Mouse (Mus musculus): ENCODE results near the gene B230118H07Rik. TPM values are rescaled to one million over a fixed set of nuclear protein-coding genes. Genes with fewer than 3 reads are reported as not detected.

B230118H07Rik gene
- polyA plus RNA-seq, 1 experiment from 2014 or later = 50.3 TPM

DNA sequence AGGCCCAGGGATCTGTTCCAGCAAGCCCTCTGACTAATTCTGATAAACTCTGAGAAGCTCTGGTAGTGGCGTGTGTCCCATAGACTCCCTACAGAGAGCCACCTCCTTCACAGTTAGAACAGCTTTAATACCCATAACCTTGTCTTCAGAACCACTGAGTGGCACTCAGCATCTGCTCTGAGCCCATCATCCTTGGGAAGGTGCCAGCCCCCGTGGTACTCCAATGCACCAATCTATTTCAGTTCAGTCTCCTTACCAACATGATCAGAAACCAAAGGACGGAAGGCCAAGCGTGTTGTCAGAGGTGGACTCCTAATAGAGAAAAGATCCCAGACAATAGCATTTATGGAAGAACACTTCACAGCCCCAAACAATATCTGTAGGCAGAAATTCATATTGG lies 124.2 kb downstream of the B230118H07Rik start:
- Histone ChIP-seq H3K9ac (ENCODE audit: low read length) (no peak overlapping the region), H3K4me3 (replicated peaks; ENCODE audit: low read length) (no peak overlapping the region), H3K36me3 (ENCODE audit: control insufficient read depth, insufficient read depth, low read length) (no peaks in the 10 kb centered on the region), H3K9me3 (replicated peaks; ENCODE audit: control insufficient read depth, low read length) (no peaks in the 10 kb centered on the region), H3K27me3 (ENCODE audit: control insufficient read depth, insufficient read depth, low read length) (no peaks in the 10 kb centered on the region), H3K4me2 (ENCODE audit: low read depth, low read length) (no peak overlapping the region), H3K4me1 (ENCODE audit: control insufficient read depth, insufficient read depth, low read length) (no peaks in the 10 kb centered on the region), H3K27ac (ENCODE audit: low read length) (no peak overlapping the region)
- 85% methylated on average over 4 of the region's 4 CpGs for WGBS
- no peak for ATAC-seq (ENCODE audit: insufficient read depth, low FRiP score)

DNA sequence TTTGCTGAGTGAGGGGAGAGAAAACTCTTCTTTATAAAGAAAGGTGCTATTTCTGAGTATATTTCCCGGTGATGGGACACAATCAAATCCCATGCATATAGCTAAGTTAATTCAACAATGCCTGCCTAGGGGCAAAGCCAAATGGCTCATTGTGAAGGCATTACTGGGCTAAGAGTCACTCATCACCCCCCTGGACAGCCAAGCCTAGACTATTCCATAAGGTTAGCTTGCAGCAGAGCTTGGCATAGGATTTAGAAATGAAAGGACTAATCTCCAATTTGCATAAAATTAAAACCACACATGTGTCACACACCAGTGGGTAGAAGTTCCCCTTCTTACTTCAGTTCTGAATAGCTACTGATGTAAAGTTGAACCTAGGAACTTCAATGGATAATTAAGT lies 128.8 kb downstream of the B230118H07Rik start:
- Histone ChIP-seq H3K4me1 (ENCODE audit: control insufficient read depth, insufficient read depth, low read length) (no peaks in the 10 kb centered on the region), H3K4me3 (replicated peaks; ENCODE audit: low read length) (no peak overlapping the region), H3K9me3 (replicated peaks; ENCODE audit: control insufficient read depth, low read length) (no peaks in the 10 kb centered on the region), H3K27me3 (ENCODE audit: control insufficient read depth, insufficient read depth, low read length) (no peaks in the 10 kb centered on the region), H3K9ac (ENCODE audit: low read length) (no peak overlapping the region), H3K36me3 (ENCODE audit: control insufficient read depth, insufficient read depth, low read length) (no peaks in the 10 kb centered on the region), H3K4me2 (ENCODE audit: low read depth, low read length) (no peak overlapping the region), H3K27ac (ENCODE audit: low read length) (no peak overlapping the region)
- ATAC-seq (ENCODE audit: insufficient read depth, low FRiP score) = no peak
- WGBS = 88% methylated on average over 1 of the region's 1 CpGs

DNA sequence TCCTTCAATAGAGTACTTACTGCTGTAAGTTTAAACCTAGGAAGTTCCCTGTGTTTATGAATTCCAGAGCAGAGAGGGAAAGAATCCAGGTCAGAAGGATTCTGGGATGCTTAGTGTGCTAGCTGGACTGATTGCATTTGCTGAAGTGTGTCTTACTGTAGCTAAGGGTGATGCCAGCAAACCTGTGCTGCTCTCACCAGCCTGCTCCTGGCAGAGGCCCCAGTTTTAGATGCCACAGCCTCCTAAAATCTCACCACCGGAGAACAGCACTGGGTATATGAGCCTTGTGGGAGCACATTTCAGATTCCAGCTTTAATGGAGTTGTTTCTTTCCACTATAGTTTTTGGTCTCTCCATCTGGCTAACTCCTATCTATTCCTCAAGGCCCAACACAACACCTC lies 129.4 kb downstream of the B230118H07Rik start:
- Histone ChIP-seq H3K27me3 (ENCODE audit: control insufficient read depth, insufficient read depth, low read length) (no peaks in the 10 kb centered on the region), H3K4me3 (replicated peaks; ENCODE audit: low read length) (no peak overlapping the region), H3K27ac (ENCODE audit: low read length) (no peak overlapping the region), H3K36me3 (ENCODE audit: control insufficient read depth, insufficient read depth, low read length) (no peaks in the 10 kb centered on the region), H3K9ac (ENCODE audit: low read length) (no peak overlapping the region), H3K4me2 (ENCODE audit: low read depth, low read length) (no peak overlapping the region), H3K4me1 (ENCODE audit: control insufficient read depth, insufficient read depth, low read length) (no peaks in the 10 kb centered on the region), H3K9me3 (replicated peaks; ENCODE audit: control insufficient read depth, low read length) (no peaks in the 10 kb centered on the region)
- 78% methylated on average over 1 of the region's 1 CpGs for WGBS
- ATAC-seq (ENCODE audit: insufficient read depth, low FRiP score) = no peak

Other genes with a start within 250 kb of the B230118H07Rik start
- gene Rag2, start 24.8 kb downstream of the B230118H07Rik start, polyA plus RNA-seq (2015; fragmentation: Nextera tagmentation; extraction: Ambion mirVana) = 0.28 TPM in 1 of 2 replicates, not detected in the other
- gene Rag1, start within 50 bp of the B230118H07Rik start, polyA plus RNA-seq (2015; fragmentation: Nextera tagmentation; extraction: Ambion mirVana) = 0.04 and 0.17 TPM in 2 replicates
- 9.1 and 9.5 TPM in 2 replicates for gene Traf6, start 28.9 kb upstream of the B230118H07Rik start, polyA plus RNA-seq (2015; fragmentation: Nextera tagmentation; extraction: Ambion mirVana)
- 6.7 and 9.4 TPM in 2 replicates for gene Prr5l, start 233.5 kb upstream of the B230118H07Rik start, polyA plus RNA-seq (2015; fragmentation: Nextera tagmentation; extraction: Ambion mirVana)
- 56.4 and 61.1 TPM in 2 replicates for gene Commd9, start 236.7 kb upstream of the B230118H07Rik start, polyA plus RNA-seq (2015; fragmentation: Nextera tagmentation; extraction: Ambion mirVana)